Mouse (Mus musculus) forebrain, embryonic 11.5 days (tissue): ENCODE data around the gene Spryd7. TPM values are rescaled to one million over a fixed set of nuclear protein-coding genes. Genes with fewer than 3 reads are reported as not detected.
A peak's percentile ranks its signal among the peaks of the same experiment; 100 is the strongest.
"Not testable (repeated sequence)": the region's sequence is repeated elsewhere in the genome, so short reads cannot be mapped to it uniquely, and the experiment has no call there.

ENCODE experiments used
- ATAC-seq: fragments of 200-750 bp; cut with Nextera tagmentation; replicated peaks from 2 replicates; pipeline ENCODE4 v1.8.0; 2017; ENCODE audit warnings: moderate TSS enrichment; ENCODE audit not compliant: low FRiP score
- DNase-seq: peaks from one replicate; pipeline ENCODE4 v3.0.0-alpha.2; 2017; ENCODE audit warnings: low spot score
- H3K27ac ChIP-seq: fragments of 300-500 bp; sonication (generic); 2 replicates; pipeline ENCODE4 v1.5.1; 2014; ENCODE audit warnings: low read depth, low read length
- H3K27me3 ChIP-seq: fragments of 300-500 bp; sonication (generic); 2 replicates; pipeline ENCODE4 v1.6.1; 2014; ENCODE audit warnings: mild to moderate bottlenecking, low read length, mixed read lengths; ENCODE audit not compliant: control insufficient read depth, insufficient read depth
- H3K36me3 ChIP-seq: fragments of 300-500 bp; sonication (generic); 2 replicates; pipeline ENCODE4 v1.6.1; 2014; ENCODE audit warnings: mild to moderate bottlenecking, low read length, moderate library complexity, mixed read lengths; ENCODE audit not compliant: control insufficient read depth, insufficient read depth
- H3K4me1 ChIP-seq: fragments of 300-500 bp; sonication (generic); replicated peaks from 2 replicates; pipeline ENCODE4 v1.6.1; 2014; ENCODE audit warnings: low read length, mixed read lengths; ENCODE audit not compliant: control insufficient read depth, insufficient read depth
- H3K4me2 ChIP-seq: fragments of 300-500 bp; sonication (generic); 2 replicates; pipeline ENCODE4 v1.6.1; 2014; ENCODE audit warnings: low read depth, mild to moderate bottlenecking, low read length, moderate library complexity, mixed read lengths; ENCODE audit not compliant: severe bottlenecking
- H3K4me3 ChIP-seq: fragments of 300-500 bp; sonication (generic); 2 replicates; pipeline ENCODE4 v1.5.1; 2014; ENCODE audit warnings: low read depth, low read length
- H3K9ac ChIP-seq: fragments of 300-500 bp; sonication (generic); 2 replicates; pipeline ENCODE4 v1.6.1; 2014; ENCODE audit warnings: low read length
- H3K9me3 ChIP-seq: fragments of 300-500 bp; sonication (generic); 2 replicates; pipeline ENCODE4 v1.6.1; 2016; ENCODE audit warnings: low read length, mixed read lengths; ENCODE audit not compliant: control insufficient read depth
- WGBS: fragments of 180-500 bp; shearing (Covaris S2); extraction: QIAGEN DNeasy Blood & Tissue Kit; methylation state at CpG from one replicate; pipeline ENCODE4 v1.1.7; 2014; 5-methylcytosine and 5-hydroxymethylcytosine counted together
- polyA plus RNA-seq: library from polyadenylated mRNA; unstranded; fragments of >200 nt; fragmentation: Nextera tagmentation; extraction: Ambion mirVana; gene quantifications from 2 replicates; pipeline ENCODE4 v1.2.1, GENCODE M21; 2014

Spryd7 gene
- 15.8 and 16.6 TPM in 2 replicates for polyA plus RNA-seq

GRCm38 (mm10) chr14:61556289-61557147 lies at the start of gene Spryd7:
TSS of gene Spryd7 (minus strand) at chr14:61556886.
- Histone ChIP-seq H3K9ac (peak within 1 kb of the TSS; percentile 68), H3K9me3 (no peaks in the 10 kb centered on the region), H3K4me1 (0 out of 2 replicates have a peak, but pooled peaks cover 3% of the 10 kb centered on the region), H3K4me3 (peak within 1 kb of the TSS; percentile 61), H3K27me3 (0 out of 2 replicates have a peak, but pooled peaks cover 2% of the 10 kb centered on the region), H3K36me3 (no peaks in the 10 kb centered on the region), H3K27ac (peak within 1 kb of the TSS; percentile 41; the same call in 1 of the 2 replicates), H3K4me2 (peak within 1 kb of the TSS; percentile 96)
- under 1% methylated on average over 70 of the region's 72 CpGs for WGBS
- peak; percentile 100 for DNase-seq
- ATAC-seq: peak; percentile 98

- 88% methylated on average over 2 of the region's 2 CpGs for WGBS
- not testable (repeated sequence) for H3K27ac ChIP-seq, DNase-seq, H3K36me3 ChIP-seq, ATAC-seq, H3K9me3 ChIP-seq, H3K4me3 ChIP-seq, H3K4me1 ChIP-seq, H3K4me2 ChIP-seq, H3K9ac ChIP-seq, H3K27me3 ChIP-seq
Measured at GRCm38 (mm10) chr14:61606088-61606487, 49.4 kb upstream of the Spryd7 start.

- Histone ChIP-seq H3K9me3 (no peaks in the 10 kb centered on the region), H3K27ac (no peak overlapping the region), H3K36me3 (no peaks in the 10 kb centered on the region), H3K4me2 (no peak overlapping the region), H3K9ac (no peak overlapping the region), H3K4me3 (no peak overlapping the region), H3K4me1 (peaks cover 2% of the 10 kb centered on the region; the same call in 1 of the 2 replicates), H3K27me3 (no peaks in the 10 kb centered on the region)
- ATAC-seq (no peak), DNase-seq (no peak)
- 91% methylated on average over 3 of the region's 3 CpGs for WGBS
Measured at GRCm38 (mm10) chr14:61604081-61604480, 47.4 kb upstream of the Spryd7 start.

- H3K4me2 ChIP-seq: no peak overlapping the region
- ATAC-seq (peak; percentile 61), DNase-seq (no peak)
- no peak overlapping the region for H3K9ac ChIP-seq
- no peaks in the 10 kb centered on the region for H3K9me3 ChIP-seq
- peaks cover 2% of the 10 kb centered on the region; the same call in 1 of the 2 replicates for H3K4me1 ChIP-seq
- no peak overlapping the region for H3K27ac ChIP-seq
- H3K27me3 ChIP-seq: no peaks in the 10 kb centered on the region
- no peaks in the 10 kb centered on the region for H3K36me3 ChIP-seq
- WGBS: 68% methylated on average over 8 of the region's 8 CpGs
- H3K4me3 ChIP-seq: no peak overlapping the region
Measured at GRCm38 (mm10) chr14:61603069-61603755, 46.5 kb upstream of the Spryd7 start.

- Histone ChIP-seq H3K27me3 (no peaks in the 10 kb centered on the region), H3K36me3 (no peaks in the 10 kb centered on the region), H3K4me2 (no peak overlapping the region), H3K9ac (no peak overlapping the region), H3K4me3 (no peak overlapping the region), H3K27ac (no peak overlapping the region), H3K4me1 (peaks cover 2% of the 10 kb centered on the region; the same call in 1 of the 2 replicates), H3K9me3 (no peaks in the 10 kb centered on the region)
- WGBS: 89% methylated on average over 9 of the region's 9 CpGs
- ATAC-seq (no peak), DNase-seq (no peak)
Measured at GRCm38 (mm10) chr14:61601348-61601747, 44.7 kb upstream of the Spryd7 start.

- Histone ChIP-seq H3K4me1 (peaks cover 2% of the 10 kb centered on the region; the same call in 1 of the 2 replicates), H3K4me3 (peak overlapping the region; percentile 76), H3K4me2 (peak overlapping the region; percentile 55), H3K36me3 (no peaks in the 10 kb centered on the region), H3K27me3 (no peaks in the 10 kb centered on the region), H3K9me3 (no peaks in the 10 kb centered on the region), H3K27ac (no peak overlapping the region), H3K9ac (peak overlapping the region; percentile 83)
- DNase-seq (peak; percentile 95), ATAC-seq (peak; percentile 95)
- 5% methylated on average over 44 of the region's 44 CpGs for WGBS
Measured at GRCm38 (mm10) chr14:61599057-61599806, 42.5 kb upstream of the Spryd7 start.

- Histone ChIP-seq H3K36me3 (no peaks in the 10 kb centered on the region), H3K27me3 (no peaks in the 10 kb centered on the region), H3K9me3 (no peaks in the 10 kb centered on the region), H3K9ac (peak within 1 kb of the TSS; percentile 83), H3K4me3 (peak within 1 kb of the TSS; percentile 76), H3K27ac (no peak within 1 kb of the TSS), H3K4me1 (peaks cover 2% of the 10 kb centered on the region; the same call in 1 of the 2 replicates), H3K4me2 (peak within 1 kb of the TSS; percentile 55)
- DNase-seq (no peak), ATAC-seq (no peak)
- WGBS: 45% methylated on average over 5 of the region's 5 CpGs
Measured at GRCm38 (mm10) chr14:61597968-61598367, 41.3 kb upstream of the Spryd7 start, which contains the start of gene Trim13. TSS of gene Trim13 (plus strand) at chr14:61598247.
